Mouse (Mus musculus): ENCODE measurements around the gene Tpm4. TPM values are rescaled to one million over a fixed set of nuclear protein-coding genes. Genes with fewer than 3 reads are reported as not detected.

The Tpm4 gene
- total RNA-seq, 4 experiments from 2014 or later: 28.9 to 32.3 (median 30.2) TPM

DNA sequence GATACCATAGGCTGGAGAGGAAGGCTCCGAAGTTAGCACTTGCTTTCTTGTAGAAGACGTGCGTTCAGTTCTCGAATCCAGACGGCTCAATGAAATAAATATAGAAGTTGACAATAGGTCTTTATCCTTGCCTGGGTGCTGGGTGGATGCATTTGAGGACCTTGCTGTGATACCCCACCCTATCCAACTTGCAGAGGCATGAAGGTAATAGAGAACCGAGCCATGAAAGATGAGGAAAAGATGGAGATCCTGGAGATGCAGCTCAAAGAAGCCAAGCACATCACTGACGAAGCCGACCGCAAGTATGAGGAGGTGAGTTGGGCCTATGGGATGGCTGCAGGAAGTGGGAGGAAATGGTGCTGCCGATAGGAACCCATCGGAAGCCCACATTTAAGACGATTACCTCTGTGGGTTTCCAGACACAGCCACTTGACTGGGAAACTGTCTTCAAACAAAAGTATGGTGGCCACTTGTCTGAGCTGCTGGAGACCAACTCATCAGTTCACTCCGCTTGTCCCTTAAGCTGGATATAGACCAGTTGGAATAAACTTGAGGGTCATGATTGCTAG, 8.6 kb downstream of the Tpm4 start:
- no peak for DNase-seq (ENCODE audit: low spot score in 2 of 2)

DNA sequence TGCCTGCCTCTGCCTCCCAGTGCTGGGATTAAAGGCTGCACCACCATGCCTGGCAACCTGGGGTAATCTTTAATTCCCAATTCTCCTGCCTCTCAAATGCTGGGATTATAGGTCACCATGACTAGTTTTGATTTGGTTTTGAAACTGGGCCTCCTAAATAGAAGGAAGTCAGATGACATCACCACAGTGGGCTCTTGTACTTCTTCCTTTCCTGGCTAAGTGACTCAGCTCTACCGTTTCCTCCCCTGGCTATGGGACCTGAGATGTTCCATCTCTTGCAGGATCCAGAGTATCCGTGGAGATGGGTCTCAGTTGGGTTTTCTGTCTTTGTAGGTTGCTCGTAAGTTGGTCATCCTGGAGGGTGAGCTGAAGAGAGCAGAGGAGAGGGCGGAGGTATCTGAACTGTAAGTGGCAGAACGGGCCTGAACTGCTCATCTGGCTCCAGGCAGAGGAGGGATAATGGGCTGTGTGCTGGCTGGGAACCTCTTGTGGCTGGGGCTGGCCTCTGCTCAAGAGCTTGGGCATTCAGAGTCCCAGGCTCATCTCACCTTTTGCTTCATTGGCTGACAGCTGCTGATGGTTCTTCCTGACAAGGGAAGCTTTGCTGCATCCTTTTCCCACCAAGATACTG, 9.7 kb downstream of the Tpm4 start:
- no peak for DNase-seq (ENCODE audit: low spot score in 2 of 2)

DNA sequence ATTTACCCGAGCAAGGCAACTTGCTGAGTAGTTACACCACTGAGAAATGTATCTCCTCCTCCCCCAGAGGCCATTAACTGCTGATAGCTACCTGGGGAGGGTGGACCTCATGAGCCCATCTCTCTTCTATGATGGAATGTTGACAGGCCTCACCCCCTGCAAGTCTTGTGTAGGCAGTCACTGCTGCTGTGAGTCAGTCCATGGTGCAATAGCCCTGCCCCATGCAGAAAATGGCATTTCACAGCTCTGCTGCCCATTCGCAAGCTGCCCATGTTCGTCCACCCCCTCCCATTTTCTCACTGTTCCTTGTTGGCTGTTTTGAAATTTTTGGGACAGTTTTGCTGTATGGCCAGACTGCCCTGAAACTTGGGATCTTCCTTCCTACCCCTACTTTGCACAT, 10.7 kb downstream of the Tpm4 start:
- no peak for DNase-seq (ENCODE audit: low spot score in 2 of 2)

DNA sequence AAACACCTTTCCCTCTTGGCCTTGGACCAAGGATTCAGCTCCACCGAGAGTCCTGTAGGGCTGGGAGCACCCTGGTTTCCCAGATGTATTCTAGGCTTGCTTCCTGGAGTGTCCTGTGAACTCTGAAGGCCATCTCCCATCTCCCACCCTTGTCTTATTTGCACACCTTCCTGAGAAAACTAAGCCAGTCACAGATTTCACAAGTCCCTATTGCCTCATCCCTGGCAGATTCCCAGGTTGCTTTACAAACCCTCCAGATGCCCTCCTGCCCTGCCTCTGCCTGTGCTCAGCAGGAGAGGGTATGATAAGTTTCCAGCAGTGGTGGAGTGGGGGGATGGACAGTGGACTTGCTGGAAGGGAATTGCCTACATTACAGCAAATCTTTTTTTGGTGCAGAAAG, 11.3 kb downstream of the Tpm4 start:
- DNase-seq (ENCODE audit: low spot score in 2 of 2): no peak

DNA sequence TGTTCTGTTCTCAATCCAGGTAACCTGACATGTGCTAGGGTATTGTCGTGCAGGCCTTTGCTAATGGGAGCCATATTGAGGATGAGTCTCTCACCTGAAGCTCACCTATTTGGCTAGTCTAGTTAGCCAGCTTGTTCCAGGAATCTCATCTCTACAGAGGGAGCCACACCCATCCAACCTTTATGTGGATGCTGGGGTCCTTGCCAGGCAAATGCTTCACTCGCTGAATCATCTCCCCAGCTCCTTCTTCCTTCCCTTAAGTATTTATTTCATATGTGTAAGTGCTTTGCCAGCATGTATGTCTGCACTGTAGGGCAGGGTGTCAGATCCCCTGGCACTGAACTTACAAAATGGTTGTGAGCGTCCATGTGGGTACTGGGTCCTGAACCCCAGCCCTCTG, 11.8 kb downstream of the Tpm4 start:
- DNase-seq (ENCODE audit: low spot score in 2 of 2): no peak

DNA sequence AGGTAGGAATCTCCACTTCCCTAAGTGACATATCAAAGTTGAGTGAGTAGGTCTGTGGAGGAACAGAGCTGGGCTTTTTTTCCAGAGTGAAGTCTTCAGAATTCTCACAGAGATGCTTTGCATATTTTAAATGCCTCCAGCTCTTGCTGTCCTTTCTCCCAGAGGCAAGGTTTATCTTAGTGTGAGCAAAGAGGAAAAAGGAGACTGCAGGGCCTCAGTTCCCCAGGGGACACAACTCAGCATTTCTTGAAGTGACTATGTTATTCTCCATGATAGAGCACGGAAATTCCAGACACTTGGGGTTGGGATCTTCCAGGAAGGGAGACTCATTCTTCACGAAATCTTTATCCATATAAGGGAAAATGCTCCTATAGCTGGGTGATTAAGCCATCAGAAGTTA, 12.5 kb downstream of the Tpm4 start:
- no peak for DNase-seq (ENCODE audit: low spot score in 2 of 2)

DNA sequence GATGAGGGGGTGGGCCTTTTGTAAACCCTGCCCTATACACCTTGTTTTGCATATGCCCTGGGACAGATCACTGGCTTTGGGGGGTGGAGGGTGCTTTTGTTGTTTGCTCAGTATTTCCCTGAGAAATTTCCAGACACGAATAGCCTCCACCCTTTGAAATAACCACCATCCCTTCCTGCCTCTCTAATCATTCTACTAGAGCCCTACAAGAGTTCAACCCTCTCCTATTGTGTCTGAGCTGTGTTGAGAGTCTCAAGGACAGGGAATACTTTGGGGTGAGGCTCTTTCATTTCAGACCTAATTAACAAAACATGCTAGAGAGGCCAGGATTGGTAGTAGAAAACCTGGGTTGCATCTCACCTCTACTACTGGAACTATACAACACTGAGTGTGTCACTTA, 14.3 kb downstream of the Tpm4 start:
- no peak for DNase-seq (ENCODE audit: low spot score in 2 of 2)

DNA sequence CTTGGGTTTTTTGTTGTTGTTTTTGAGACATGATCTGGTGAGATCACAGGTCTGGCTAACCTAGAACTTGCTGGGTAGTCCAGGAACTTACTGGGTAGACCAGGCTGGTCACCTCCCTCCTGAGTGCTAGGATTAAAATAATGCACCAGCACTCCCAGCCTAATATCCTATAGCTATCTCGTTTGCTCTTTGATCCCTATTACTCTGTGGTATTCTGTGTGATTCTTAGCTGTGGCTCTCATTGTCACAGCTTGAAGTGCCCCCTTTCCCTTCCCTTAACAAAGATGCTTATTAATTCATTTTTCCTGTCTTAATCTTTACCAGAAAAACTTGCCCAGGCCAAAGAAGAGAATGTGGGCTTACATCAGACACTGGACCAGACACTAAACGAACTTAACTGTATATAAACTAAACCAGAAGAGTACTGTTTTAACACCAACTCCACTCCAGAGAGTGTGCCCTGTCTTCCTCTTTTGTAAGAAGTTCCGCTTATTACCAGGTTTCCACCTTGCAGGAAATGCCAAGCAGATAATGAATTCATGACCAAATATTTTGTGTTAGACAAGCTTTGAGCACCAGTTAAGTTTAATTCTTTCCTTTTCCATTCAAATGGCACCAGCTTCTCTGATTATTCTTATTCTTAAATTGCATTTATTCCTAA, 16.8 kb downstream of the Tpm4 start:
- DNase-seq (ENCODE audit: low spot score in 2 of 2): no peak

DNA sequence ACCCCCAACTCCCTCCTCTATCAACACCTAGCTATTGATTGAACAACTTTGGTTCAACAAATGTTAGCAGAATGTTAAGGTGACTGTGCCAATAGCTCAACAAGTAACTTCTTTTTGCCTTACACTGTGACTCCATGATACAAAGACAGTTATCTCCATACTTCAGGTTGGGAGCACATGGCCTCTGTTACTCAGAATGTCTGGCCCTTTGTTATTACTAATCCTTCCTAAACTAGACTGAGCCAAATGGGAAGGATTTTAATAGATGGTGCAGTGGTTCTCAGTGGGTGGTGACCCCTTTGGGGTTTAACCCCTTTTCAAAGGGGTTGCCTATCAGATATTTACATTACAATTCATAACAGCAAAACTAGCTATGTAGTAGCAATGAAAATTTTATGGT, 18.6 kb downstream of the Tpm4 start:
- DNase-seq (ENCODE audit: low spot score in 2 of 2): no peak

DNA sequence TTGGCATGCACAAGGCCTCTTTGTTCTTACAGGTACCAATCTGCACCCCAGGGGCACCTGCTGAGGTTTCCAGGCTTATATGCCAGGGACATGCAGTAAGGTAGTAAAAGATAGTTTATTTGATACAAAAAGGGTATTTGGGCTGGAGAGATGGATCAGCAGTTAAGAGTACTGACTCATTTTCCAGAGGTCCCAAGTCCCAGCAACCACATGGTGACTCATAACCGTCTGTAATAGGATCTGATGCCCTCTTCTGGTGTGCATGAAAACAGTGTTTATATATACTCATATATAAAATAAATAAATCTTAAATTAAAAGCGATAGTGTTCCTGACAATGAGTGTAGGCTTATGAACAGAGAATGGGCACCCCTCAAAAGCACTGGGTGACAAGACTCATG, 23.3 kb downstream of the Tpm4 start:
- DNase-seq (ENCODE audit: low spot score in 2 of 2): no peak

DNA sequence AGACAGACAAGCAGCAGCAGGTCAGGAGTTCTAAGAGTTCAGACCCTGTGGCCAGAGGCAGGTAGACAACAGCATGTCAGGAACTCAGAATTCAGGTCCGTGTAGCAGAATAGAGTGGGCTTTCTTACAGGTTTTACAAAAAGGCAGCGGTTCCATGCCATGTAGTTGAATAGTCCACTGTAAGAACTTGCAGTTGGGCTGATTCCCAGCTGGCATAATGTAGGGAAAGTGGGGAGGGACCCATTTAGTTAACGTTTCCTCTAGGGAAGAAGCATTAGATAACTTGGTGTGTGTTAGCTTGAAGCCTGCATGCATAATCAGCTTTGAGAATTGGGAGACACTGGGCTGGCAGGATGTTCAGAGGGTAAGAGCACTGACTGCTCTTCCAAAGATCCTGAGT, 24.0 kb downstream of the Tpm4 start:
- no peak for DNase-seq (ENCODE audit: low spot score in 2 of 2)

DNA sequence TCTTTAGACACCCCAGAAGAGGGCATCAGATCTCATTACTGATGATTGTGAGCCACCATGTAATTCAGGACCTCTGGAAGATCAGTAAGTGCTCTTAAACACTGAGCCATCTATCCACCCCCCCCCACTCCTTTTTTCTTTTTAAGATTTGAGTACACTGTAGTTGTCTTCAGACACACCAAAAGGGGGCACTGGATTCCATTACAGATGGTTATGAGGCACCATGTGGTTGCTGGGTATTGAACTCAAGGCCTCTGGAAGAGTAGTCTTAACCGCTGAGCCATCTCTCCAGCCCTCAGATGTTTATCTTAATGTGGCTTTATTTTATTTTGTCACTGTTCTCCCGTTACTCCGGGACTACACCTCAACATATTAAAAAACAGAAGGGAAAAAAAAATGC, 25.2 kb downstream of the Tpm4 start:
- no peak for DNase-seq (ENCODE audit: low spot score in 2 of 2)

DNA sequence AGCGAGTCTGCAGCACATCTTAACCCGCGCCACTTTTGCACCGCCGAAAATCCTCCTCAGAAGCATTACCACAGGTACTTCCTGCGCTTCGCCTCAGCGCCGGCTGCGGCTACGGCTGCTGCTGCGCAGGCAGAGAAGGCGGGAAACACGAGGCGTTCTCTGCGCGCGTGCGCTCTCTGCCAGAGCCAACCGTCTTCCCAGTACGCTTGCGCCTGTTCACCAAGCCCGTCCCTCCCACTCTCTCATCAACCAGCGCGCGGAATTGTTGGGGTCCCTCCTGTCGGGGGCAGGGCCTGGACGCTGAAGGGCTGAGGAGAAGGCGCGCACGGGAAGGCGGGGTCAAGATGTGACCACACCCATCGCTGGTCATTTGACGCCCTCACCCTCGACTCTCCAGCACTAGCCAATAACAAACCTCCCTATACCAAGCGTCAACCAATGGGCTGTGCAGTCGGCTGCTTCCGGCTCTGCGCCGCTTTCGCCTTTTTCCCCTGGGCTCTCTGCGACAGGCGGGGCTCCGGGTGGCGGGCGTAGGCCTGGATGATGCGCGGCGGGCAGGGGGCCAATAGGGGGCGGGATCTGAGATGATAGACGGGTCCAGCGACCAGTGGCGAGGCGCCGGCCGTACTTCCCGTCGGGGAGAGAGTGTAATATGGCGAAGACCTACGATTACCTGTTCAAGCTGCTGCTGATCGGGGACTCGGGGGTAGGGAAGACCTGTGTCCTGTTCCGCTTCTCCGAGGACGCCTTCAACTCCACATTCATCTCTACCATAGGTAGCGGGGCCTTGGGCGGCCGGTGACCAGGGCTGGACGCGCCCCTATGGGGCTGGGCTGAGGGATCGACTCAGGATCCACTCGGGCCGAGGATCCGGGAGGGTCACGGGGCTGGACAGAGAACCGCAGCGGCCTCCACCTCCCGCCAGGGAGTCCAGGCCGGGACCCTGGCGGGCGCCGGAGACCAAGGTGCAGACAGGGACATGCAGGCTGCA, 26.2 kb downstream of the Tpm4 start, which contains the start of gene Rab8a:
Rab8a (plus strand) TSS at position 494 of the 991 bp plus-strand sequence.
- peak; percentile 100 for DNase-seq (ENCODE audit: low spot score in 2 of 2)

DNA sequence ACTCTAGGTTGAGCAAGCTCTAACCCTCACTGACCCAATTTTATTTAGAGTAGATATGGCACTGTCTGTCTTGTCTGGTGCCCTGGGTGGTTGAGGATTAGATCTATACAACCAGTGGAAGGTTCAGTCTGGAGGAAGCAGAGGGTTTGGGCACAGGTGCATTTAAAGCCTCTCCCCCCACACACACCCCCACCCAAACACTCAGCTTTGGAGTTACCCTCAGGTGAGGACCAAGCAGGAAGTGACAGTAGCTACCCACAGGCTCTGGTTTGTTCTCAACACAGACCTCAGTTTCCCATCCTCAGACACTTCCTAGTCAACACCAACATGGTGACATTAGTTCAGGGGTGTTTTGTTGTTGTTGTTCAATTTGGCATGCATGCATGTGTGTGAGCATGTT, 28.0 kb downstream of the Tpm4 start:
- no peak for DNase-seq (ENCODE audit: low spot score in 2 of 2)

DNA sequence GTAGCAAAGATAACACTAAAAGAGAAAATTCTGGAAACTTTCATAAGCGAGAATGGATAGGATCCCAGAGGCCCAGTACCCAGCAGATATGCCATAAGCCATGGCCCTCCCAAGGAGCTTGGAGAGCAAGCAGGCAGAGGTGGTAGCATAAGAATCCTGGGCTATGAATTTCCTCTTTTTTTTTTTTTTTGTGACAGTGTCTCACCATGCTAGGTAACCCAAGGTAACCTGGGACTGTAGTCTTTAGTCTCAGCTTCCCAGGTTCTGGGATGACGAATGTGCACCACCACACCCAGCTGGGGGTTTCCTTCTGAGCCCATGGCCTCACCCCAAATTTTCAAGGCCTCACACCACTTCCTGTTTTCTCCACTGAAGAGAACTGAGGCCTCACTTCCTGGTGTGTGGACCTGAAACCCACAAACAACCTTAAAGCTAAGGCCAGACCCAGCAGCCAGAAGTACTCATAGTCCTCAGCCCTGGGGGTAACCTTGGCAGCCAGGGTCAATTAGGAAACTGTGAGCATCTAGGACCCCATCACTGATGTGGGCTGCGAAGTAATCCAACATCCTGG, 34.4 kb downstream of the Tpm4 start:
- DNase-seq (ENCODE audit: low spot score in 2 of 2): no peak

DNA sequence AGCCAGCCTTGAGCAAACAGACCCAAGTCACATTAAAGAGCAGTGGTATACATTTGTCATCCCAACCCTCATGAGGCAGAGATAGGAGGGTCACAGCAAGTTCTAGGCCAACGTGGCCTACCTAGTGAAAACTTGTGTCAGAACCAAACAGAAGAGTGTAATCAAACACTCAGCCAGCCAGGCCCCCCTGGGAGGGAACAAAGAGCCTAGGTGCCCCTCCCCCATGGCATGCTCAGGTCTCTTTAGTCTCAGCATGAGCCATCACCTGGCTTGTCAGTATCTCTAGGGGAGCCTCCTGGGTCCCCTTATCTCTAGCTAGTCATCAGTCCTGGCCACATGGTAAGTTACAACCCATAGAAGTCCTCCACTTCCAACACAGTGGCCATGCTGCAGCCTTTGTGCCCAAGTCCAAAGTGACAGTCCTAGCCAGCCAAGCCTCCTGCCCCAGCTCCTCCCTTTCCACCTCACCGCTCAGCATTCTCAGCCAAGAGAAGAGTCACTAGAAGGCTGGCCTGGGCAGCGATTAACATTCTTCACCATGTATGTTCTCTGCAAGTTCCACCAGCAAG, 35.0 kb downstream of the Tpm4 start:
- DNase-seq (ENCODE audit: low spot score in 2 of 2): no peak

DNA sequence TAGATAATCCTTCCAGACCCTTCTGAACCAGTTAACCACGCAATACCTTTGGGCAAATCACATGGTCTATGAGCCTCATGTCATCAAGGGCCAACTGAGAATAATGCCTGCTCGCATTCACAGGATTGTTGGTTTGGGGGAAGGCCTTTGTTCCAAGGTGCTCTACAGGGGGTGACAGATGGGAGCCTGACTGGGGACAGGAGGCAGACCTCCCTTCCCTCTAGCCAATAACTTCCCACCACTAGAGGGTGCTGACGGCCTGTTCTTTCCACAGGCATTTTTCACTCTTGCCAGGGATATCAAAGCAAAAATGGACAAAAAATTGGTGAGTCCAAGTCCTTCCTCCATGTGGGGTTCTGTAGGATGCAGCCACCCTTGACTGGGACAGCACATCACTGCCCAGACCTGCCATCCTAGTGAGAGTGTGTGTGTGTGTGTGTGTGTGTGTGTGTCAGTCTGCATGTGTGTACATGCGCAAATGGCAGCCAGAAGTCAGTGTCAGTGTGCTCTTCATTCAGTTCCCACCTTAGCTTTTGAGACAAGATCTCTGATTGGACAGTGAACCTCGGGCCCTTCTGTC, 42.7 kb downstream of the Tpm4 start:
- peak; percentile 42 to 75 for DNase-seq (ENCODE audit: low spot score in 2 of 2)

DNA sequence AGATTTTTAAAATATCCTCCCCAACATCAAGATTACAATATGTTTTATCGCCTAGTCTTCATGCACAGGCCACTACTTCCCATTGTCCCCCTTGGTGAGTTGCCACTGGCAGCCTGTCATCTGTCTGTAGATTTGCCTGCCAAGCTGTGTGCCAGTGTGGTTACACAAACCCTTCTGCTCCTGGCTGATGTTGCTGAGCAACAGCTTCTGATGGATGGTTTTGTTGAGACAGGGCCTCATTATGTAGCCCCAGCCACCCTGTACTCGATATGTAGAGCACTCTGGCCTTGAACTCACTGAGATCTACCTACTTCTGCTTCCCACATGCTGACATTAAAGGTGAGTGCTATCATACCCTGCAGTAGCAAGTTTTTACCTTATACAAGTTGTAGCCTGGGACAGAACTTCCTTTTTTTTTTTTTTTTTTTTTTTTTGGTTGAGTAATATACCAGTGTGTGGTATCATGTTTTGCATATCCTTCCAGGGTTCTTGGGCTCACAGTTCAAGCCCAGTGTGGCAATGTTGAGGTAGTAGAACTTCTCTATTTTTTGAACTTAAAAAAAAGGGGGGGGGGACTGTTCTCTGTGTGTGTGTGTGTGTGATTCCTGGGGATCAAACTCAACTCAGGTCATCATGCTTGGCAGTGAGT, 48.9 kb downstream of the Tpm4 start:
- DNase-seq (ENCODE audit: low spot score in 2 of 2): peak; percentile 23 to 50

DNA sequence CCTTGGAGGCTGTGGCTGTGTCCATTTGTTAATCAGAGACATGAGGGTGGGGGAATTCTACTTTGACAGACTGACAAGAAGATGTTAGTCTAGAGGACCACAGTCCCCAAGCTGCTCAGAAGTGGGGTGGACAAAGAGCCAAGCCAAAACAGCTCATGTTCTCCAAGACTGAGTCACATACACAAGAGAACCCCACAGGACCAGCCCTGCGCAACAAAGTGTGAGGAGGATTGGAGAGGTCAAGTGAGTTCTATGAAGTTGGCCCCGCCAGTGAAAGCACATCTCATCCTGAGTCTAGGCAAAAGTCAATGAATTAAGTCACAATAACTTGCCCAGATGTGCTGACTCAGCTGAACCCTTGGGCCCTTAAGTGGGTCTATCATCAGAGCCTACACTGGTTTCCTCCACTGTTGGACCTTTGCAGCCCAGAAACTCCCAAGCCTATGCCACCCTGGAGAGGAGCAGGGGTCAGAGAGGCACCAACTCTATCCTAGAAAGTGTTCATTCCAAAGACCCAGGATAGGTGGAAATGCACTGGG, 53.1 kb downstream of the Tpm4 start:
- DNase-seq (ENCODE audit: low spot score in 2 of 2): no peak

All from layer of hippocampus, adult 8-10 months (tissue).